Mouse (Mus musculus) heart, adult 2 months (tissue): ENCODE data around the gene Mctp1.

ENCODE experiments used
- CTCF ChIP-seq: fragments of 200-600 bp; IDR thresholded peaks from 2 replicates; pipeline ENCODE4 v1.8.1; 2022; ENCODE audit warnings: antibody characterized with exemption, mild to moderate bottlenecking, moderate library complexity
- EP300 ChIP-seq: fragments of 200-500 bp; IDR thresholded peaks from 2 replicates; pipeline ENCODE4 v1.6.1; 2011; ENCODE audit warnings: low read depth, low read length, control low read depth; ENCODE audit not compliant: insufficient read depth
- POLR2A ChIP-seq: fragments of 200-500 bp; IDR thresholded peaks from 2 replicates; pipeline ENCODE4 v1.6.1; 2011; ENCODE audit warnings: mild to moderate bottlenecking, low read depth, low read length, control low read depth; ENCODE audit not compliant: insufficient read depth

- TF ChIP-seq POLR2A = no peak
- TF ChIP-seq CTCF = no peak
- TF ChIP-seq EP300 = no peak
These were observed 97.3 kb downstream of the Mctp1 start for GRCm38 (mm10) chr13:76481601-76482000.
